Mouse (Mus musculus): ENCODE data around the gene Grifin.

Grifin gene

GRCm38 (mm10) chr5:140564896-140565295, at the start of gene Grifin:
TSS of gene Grifin (minus strand) at chr5:140565071.
- DNase-seq (ENCODE audit: low spot score in 2 of 2): no peak

- DNase-seq (ENCODE audit: low spot score in 2 of 2): no peak
These were observed 49.3 kb upstream of the Grifin start for GRCm38 (mm10) chr5:140614141-140614540.

DNA sequence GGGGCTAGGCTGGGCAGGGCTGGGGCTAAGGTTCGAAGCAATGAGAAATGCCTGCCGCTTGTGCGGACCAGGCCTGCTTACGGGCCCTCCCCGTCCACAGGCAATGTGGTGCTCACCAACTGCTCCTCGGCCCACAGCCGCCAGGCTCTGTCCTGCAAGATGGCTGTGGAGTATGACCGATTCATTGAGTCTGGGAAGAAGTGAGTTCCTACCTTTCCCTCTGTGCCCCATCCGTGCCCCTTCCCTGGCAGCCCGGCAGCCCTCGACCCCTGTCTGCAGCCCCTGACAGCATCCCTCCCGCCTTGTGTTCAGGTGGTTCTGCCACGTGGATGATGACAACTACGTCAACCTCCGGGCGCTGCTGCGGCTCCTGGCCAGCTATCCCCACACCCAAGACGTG, 47.3 kb upstream of the Grifin start:
- no peak for DNase-seq (ENCODE audit: low spot score in 2 of 2)

DNA sequence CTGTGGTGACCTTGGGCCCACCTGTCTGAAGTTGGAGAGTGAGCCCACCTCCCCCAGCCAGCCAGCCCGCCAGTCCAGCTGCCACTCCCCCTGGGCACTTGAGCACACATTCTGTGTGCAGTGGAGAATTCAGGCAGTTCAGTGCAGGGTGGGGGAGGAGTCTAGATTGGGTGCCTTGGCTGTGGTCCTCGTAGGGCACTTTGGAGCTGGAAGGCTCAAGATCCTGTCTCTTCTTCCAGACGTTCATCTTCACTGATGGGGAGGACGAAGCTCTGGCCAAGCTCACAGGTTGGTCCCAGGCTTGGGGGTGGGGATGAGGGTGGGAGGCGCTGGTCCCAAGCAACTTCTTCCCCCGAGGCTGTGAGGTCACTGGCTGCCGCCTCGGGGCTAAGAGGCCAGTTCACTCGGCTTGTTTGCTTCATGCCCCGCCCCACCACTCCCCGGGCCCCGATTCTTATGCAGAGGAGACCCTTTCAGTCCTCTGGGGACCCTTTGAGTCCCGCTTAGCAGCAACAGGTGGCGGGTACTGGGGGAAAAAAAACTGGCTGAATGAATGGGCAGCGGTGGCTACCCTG, 46.8 kb upstream of the Grifin start:
- no peak for DNase-seq (ENCODE audit: low spot score in 2 of 2)

DNA sequence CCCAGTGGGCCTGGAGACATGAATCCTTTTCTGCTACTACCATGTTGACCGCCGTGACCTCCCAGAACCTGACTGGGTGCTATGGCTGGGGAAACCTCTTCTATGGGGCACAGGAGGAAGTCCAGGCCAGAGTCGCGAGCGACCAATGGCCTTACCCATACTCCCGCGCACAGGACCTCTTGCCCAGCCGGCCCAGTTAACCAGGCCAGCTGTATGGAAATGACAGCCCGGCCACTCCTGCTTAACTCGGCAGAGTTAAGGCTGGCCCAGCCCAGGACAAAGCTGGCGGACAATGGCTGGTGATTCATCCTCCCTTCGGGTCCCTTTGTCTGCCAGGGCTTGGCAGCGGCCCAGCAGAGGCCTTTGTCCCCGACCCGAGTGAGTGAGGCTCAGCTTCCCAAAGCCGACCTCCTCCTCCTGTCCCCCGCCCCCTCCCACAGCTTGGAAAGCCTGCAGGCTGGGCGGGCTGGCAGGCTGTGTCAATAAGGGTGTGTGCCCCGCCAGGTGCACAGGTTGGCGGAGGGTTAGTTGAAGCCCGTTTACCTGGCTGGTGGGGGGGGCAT, 46.2 kb upstream of the Grifin start:
- DNase-seq (ENCODE audit: low spot score in 2 of 2): no peak

DNA sequence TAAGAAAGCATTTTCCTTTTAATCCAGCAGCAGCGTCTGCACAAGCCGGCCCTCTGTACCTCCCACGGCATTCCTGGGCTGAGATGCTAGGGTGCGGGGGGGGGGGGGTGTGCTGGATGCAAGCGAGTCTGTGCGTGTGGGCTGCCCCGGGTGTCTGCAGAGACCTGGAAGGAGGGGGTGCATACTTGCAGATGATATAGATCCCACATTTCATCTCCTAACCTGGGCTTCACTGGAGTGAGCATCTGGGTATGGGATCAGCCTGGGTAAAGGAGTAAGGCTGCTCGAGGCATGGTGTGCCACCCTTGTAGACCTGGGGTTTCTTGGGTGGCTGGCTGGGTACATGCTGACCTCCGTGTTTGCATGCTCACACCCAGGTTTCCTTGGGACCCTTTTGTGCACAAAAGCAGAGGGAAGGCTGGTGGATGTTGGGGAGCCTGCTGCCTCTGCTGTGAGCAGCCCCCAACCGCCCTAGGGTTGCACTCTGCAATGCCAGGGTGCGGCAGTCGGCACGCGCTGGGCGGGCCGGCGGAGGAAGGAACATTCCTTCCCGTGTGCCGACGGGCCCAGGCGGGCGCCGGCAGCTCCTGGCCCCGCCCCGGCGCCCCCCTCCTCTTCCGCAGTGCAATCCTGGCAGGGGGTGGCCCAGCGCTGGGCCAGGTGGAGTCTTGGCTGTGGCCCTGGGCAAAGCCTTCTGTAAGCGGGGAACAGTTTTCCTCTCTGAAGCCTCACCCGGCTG, 45.6 kb upstream of the Grifin start:
- no peak for DNase-seq (ENCODE audit: low spot score in 2 of 2)

- DNase-seq (ENCODE audit: low spot score in 2 of 2): no peak
These were observed 44.8 kb upstream of the Grifin start for GRCm38 (mm10) chr5:140609511-140610272.

GRCm38 (mm10) chr5:140608634-140609015, 43.8 kb upstream of the Grifin start:
- DNase-seq (ENCODE audit: low spot score in 2 of 2): no peak

DNA sequence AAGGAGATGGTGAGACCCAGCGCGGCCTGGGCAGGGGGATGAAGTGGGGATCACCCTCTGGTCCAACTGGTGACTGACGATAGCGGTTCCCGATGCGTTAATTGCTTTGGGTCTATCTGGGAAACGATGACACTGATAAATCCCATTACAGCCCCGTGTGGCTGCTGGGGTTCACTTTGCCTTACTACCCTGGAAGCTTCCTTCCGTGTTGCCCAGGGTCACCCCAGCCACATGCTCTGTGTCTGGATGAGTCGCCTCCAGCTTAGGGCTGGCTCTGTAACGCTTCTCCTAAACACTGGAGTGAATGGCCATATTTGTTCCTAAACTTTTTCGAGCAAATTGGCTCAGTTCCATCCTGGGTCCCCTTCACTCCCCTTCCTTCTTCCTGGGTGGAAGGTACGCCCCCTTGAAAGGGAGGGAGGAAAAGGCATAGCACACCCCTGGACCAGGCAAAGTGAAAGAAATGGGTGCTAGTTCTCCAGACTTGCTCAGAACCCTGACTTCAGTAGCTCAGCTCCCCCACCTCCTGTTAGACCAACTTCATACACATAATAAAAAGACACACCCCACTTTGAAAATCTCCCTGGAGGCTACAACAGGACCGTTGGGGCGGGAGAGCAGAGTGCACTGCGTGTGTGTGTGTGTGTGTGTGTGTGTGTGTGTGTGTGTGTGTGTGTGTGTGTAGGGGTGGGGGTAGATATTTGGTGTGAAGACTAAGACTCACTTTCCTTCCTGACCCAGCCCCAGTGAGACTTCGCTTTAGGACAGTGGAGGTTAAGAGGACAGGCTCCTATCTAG, 43.2 kb upstream of the Grifin start:
- DNase-seq (ENCODE audit: low spot score in 2 of 2): no peak

DNA sequence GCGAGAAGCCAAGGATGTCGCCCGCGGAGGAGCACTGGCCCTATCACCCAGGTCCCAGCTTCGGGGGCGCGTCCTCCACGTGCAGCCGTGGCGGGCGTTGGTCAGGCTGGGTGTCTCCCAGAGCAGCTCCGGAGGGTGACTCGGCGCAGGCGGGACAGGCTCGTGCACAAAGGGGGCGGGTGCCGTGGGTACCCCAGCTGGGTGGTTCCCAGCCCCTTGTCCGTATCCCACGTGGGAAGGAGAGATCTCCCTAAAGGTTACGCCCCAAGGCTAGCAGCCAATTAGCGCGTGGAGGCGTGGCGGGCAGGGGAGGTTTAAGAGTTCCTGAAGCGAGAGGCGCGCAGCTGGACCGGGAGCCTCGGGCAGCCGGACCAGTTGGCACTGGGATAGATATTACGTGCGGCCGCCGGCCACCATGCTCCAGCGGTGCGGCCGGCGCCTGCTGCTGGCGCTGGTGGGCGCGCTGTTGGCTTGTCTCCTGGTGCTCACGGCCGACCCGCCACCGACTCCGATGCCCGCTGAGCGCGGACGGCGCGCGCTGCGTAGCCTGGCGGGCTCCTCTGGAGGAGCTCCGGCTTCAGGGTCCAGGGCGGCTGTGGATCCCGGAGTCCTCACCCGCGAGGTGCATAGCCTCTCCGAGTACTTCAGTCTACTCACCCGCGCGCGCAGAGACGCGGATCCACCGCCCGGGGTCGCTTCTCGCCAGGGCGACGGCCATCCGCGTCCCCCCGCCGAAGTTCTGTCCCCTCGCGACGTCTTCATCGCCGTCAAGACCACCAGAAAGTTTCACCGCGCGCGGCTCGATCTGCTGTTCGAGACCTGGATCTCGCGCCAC, 42.3 kb upstream of the Grifin start, which contains the start of gene Lfng:
Gene Lfng (plus strand): TSS at position 320 of the 835 bp plus-strand sequence.
- peak in 1 of 2 experiments; percentile 66 for DNase-seq (ENCODE audit: low spot score in 2 of 2)

GRCm38 (mm10) chr5:140606386-140606785, 41.5 kb upstream of the Grifin start:
- DNase-seq (ENCODE audit: low spot score in 2 of 2): no peak

- no peak for DNase-seq (ENCODE audit: low spot score in 2 of 2)
These were observed 40.4 kb upstream of the Grifin start for GRCm38 (mm10) chr5:140605228-140605627.

DNA sequence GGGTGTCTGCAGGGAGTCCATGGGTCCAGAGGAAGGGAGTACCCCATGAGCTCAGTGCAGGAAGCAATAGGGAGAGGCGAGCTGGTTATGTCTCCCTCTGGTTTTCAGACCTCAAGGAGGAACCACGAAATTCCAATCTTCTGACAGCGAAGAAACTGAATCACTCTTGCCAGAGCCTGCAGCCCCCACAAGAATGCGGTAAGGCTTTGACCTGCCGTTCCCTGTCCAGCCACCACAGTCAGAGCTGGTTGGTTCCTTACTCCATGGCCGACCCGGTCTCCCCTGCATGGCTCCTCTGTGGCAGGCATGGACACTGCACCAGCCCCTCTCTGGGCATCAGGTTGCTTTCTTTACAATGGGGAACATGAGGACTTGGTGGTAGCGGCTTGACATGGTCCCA, 39.5 kb upstream of the Grifin start:
- no peak for DNase-seq (ENCODE audit: low spot score in 2 of 2)

- DNase-seq (ENCODE audit: low spot score in 2 of 2): no peak
These were observed 37.7 kb upstream of the Grifin start for GRCm38 (mm10) chr5:140602540-140602939.

DNA sequence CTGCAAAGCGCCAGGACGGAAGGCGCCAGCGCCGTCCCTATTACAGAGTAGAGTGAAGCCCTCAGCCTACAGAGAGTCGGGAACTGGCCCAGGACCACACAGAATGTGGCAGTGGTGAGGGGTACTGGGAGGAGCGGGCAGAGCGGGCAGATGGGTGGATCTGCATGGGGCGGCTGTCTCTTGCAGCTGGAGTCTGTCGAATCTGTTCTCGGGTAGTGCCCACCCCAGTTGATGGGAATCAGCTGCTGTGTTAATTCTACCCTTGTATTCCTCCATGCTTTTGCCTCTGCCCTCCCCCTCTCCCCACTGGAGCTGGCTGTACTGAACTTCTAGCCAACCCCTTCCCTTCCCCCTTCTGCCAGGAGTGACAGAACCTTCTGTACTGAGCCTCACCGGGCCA, 36.8 kb upstream of the Grifin start:
- DNase-seq (ENCODE audit: low spot score in 2 of 2): no peak

GRCm38 (mm10) chr5:140599939-140600338, 35.1 kb upstream of the Grifin start:
- no peak for DNase-seq (ENCODE audit: low spot score in 2 of 2)

- DNase-seq (ENCODE audit: low spot score in 2 of 2): no peak
These were observed 32.9 kb upstream of the Grifin start for GRCm38 (mm10) chr5:140597787-140598186.

DNA sequence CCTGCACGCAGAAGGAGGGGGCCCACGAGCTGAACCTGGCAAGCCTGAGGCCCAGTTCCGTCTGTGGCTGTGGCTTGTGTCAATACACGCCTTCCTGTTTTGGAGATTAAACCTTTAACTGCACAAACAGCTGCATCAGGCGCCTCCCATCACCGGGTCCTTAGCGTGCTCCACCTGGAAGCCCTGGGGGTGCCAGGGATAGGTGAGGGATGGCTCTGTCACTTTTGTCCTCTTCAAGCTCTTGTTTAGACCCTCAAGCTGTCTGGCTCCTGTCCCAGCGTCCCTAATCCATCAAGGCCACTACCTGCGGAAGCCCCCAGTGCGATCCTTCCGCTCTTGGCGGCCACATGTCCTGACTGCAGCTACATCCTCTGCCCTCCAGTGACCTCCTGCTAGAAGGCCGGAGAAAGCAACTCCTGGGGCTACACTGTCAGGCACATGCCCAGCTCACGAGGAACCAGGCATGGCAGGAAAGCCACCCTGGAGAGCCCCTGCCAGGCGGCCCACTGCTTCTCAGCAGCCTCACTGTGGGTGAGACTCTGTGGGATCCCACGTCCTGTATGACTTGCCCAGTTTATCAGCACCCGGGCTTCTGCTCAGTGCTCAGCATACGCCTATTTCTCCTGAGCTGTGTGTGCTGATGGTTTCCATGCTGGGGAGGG, 32.2 kb upstream of the Grifin start:
- DNase-seq (ENCODE audit: low spot score in 2 of 2): no peak

DNA sequence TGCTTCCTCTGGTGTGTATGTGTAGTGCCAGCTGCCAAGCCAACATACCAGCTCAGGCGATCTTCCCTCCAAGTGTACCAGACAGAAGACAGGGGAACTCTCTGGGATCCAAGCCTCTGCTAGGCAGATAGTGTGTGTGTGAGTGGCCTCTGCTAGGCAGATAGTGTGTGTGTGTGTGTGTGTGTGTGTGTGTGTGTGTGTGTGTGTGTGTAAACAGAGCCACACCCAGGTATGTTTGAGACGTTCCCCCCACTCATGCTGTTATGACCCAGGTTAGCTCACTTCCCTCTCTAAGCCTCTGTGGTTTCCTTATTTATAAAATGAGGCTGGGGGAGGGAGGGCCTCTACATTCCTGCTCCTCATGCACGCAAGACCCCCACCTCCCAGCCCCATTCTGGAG, 31.6 kb upstream of the Grifin start:
- DNase-seq (ENCODE audit: low spot score in 2 of 2): no peak

DNA sequence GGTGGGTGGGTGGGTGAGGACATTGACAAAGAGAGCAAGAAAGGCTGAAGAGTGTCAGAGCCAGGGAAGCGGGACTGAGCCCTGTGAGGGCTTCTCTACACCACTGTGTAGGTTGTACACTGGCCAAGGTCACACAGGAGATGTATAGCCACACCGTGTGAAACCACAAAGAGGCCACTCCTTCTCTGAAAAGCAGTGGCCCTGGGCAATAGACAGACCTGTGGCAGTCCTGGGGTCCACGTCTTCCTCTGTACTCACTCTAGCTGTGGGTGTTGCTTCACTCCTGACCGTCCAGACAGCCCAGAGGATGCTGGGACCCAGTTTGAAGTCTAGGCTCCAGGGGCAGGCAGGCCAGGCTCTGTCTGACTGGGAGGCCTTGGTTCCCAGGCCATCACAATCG, 30.0 kb upstream of the Grifin start:
- no peak for DNase-seq (ENCODE audit: low spot score in 2 of 2)
